Mouse (Mus musculus): Measurements from ENCODE around the gene Dlg1.

The Dlg1 gene

GRCm38 (mm10) chr16:31663379-31664286 lies at the start of gene Dlg1:
Dlg1 (plus strand) TSS chr16:31663443.
- DNase-seq (ENCODE audit: extremely low spot score) = peak; percentile 94

- DNase-seq (ENCODE audit: extremely low spot score) = no peak
Observed at GRCm38 (mm10) chr16:31616382-31616781, 46.9 kb upstream of the Dlg1 start.

GRCm38 (mm10) chr16:31617128-31617527 lies 46.1 kb upstream of the Dlg1 start:
- no peak for DNase-seq (ENCODE audit: extremely low spot score)

GRCm38 (mm10) chr16:31617823-31618371 lies 45.3 kb upstream of the Dlg1 start:
- peak; percentile 70 for DNase-seq (ENCODE audit: extremely low spot score)

GRCm38 (mm10) chr16:31618671-31619070 lies 44.6 kb upstream of the Dlg1 start:
- DNase-seq (ENCODE audit: extremely low spot score) = no peak

GRCm38 (mm10) chr16:31619675-31620335 lies 43.4 kb upstream of the Dlg1 start:
- no peak for DNase-seq (ENCODE audit: extremely low spot score)

- DNase-seq (ENCODE audit: extremely low spot score) = no peak
Observed at GRCm38 (mm10) chr16:31622356-31622755, 40.9 kb upstream of the Dlg1 start.

- DNase-seq (ENCODE audit: extremely low spot score) = no peak
Observed at GRCm38 (mm10) chr16:31623136-31623535, 40.1 kb upstream of the Dlg1 start.

GRCm38 (mm10) chr16:31624749-31625148 lies 38.5 kb upstream of the Dlg1 start:
- no peak for DNase-seq (ENCODE audit: extremely low spot score)

- no peak for DNase-seq (ENCODE audit: extremely low spot score)
Observed at GRCm38 (mm10) chr16:31626331-31626730, 36.9 kb upstream of the Dlg1 start.

- no peak for DNase-seq (ENCODE audit: extremely low spot score)
Observed at GRCm38 (mm10) chr16:31630381-31630780, 32.9 kb upstream of the Dlg1 start.

- DNase-seq (ENCODE audit: extremely low spot score) = no peak
Observed at GRCm38 (mm10) chr16:31631046-31631445, 32.2 kb upstream of the Dlg1 start.

- DNase-seq (ENCODE audit: extremely low spot score) = no peak
Observed at GRCm38 (mm10) chr16:31634371-31634770, 28.9 kb upstream of the Dlg1 start.

- DNase-seq (ENCODE audit: extremely low spot score) = no peak
Observed at GRCm38 (mm10) chr16:31638393-31638792, 24.9 kb upstream of the Dlg1 start.

GRCm38 (mm10) chr16:31639946-31640345 lies 23.3 kb upstream of the Dlg1 start:
- DNase-seq (ENCODE audit: extremely low spot score) = no peak

- DNase-seq (ENCODE audit: extremely low spot score) = no peak
Observed at GRCm38 (mm10) chr16:31641776-31642175, 21.5 kb upstream of the Dlg1 start.

- DNase-seq (ENCODE audit: extremely low spot score) = no peak
Observed at GRCm38 (mm10) chr16:31647221-31647620, 16.0 kb upstream of the Dlg1 start.

GRCm38 (mm10) chr16:31650788-31651187 lies 12.5 kb upstream of the Dlg1 start:
- DNase-seq (ENCODE audit: extremely low spot score) = no peak

GRCm38 (mm10) chr16:31651541-31651940 lies 11.7 kb upstream of the Dlg1 start:
- no peak for DNase-seq (ENCODE audit: extremely low spot score)

- DNase-seq (ENCODE audit: extremely low spot score) = no peak
Observed at GRCm38 (mm10) chr16:31652115-31652843, 11.0 kb upstream of the Dlg1 start.

- DNase-seq (ENCODE audit: extremely low spot score) = no peak
Observed at GRCm38 (mm10) chr16:31653616-31654015, 9.6 kb upstream of the Dlg1 start.

GRCm38 (mm10) chr16:31654021-31654420 lies 9.2 kb upstream of the Dlg1 start:
- DNase-seq (ENCODE audit: extremely low spot score) = no peak
